ENCODE assay signal across 11 mouse cellular contexts in genomic region chr13:63957098-63957497, GRCm38 (mm10).
DNase-seq lines count a peak whose midpoint lies in the region; ATAC-seq and TF ChIP-seq lines count a peak whose summit lies in the region.
"Had no signal": no experiment of that assay in that cellular context is flagged by ENCODE, and none has a peak within 500 bp of the region (broad histone marks: within the 10 kb centered on the region; RNA-seq: fewer than 3 reads in every experiment).

No protein-coding gene starts in this region.

- H3K4me3 ChIP-seq in embryonic facial prominence, embryonic 14.5 days (ENCODE audit: low read depth, low read length), result no peak overlapping the region
- H3K4me3 ChIP-seq in embryonic facial prominence, embryonic 10.5 days, result no peak overlapping the region
- H3K4me3 ChIP-seq in neural tube, embryonic 15.5 days (replicated peaks), result no peak overlapping the region
- H3K4me3 ChIP-seq in kidney, postnatal 0 days (replicated peaks; ENCODE audit: low read depth, low read length), result no peak overlapping the region
- no peak overlapping the region for H3K4me3 ChIP-seq in hindbrain, embryonic 14.5 days (replicated peaks; ENCODE audit: low read length)
- no peak overlapping the region for H3K4me3 ChIP-seq in hindbrain, embryonic 11.5 days (ENCODE audit: low read depth, low read length)
- H3K4me3 ChIP-seq: forebrain, embryonic 15.5 days; heart, embryonic 10.5 days; liver, embryonic 15.5 days had no signal

- H3K36me3 ChIP-seq in embryonic facial prominence, embryonic 14.5 days (ENCODE audit: control insufficient read depth, insufficient read depth, low read length), result no peaks in the 10 kb centered on the region
- H3K36me3 ChIP-seq in embryonic facial prominence, embryonic 10.5 days (replicated peaks), result no peaks in the 10 kb centered on the region
- H3K36me3 ChIP-seq in neural tube, embryonic 15.5 days, result no peaks in the 10 kb centered on the region
- H3K36me3 ChIP-seq in kidney, postnatal 0 days (ENCODE audit: insufficient read depth, low read length), result no peaks in the 10 kb centered on the region
- H3K36me3 ChIP-seq in hindbrain, embryonic 14.5 days (replicated peaks; ENCODE audit: control insufficient read depth, insufficient read depth), result no peaks in the 10 kb centered on the region
- H3K36me3 ChIP-seq in hindbrain, embryonic 11.5 days (ENCODE audit: control insufficient read depth, insufficient read depth, low read length), result no peaks in the 10 kb centered on the region
- H3K36me3 ChIP-seq: forebrain, embryonic 15.5 days; heart, embryonic 10.5 days; liver, embryonic 15.5 days had no signal

- no peak for TF ChIP-seq CTCF in kidney, postnatal 0 days (IDR thresholded peaks at IDR 0.05; ENCODE audit: low read depth)

- no peak overlapping the region for H3K27ac ChIP-seq in embryonic facial prominence, embryonic 14.5 days (replicated peaks; ENCODE audit: low read depth, low read length)
- no peak overlapping the region for H3K27ac ChIP-seq in embryonic facial prominence, embryonic 10.5 days (replicated peaks)
- no peak overlapping the region for H3K27ac ChIP-seq in neural tube, embryonic 15.5 days (replicated peaks)
- 0 out of 2 replicates have a peak overlapping the region, but pooled peaks have one; percentile 25 for H3K27ac ChIP-seq in kidney, postnatal 0 days
- H3K27ac ChIP-seq in hindbrain, embryonic 14.5 days, result no peak overlapping the region
- no peak overlapping the region for H3K27ac ChIP-seq in hindbrain, embryonic 11.5 days (ENCODE audit: low read depth, low read length)
- H3K27ac ChIP-seq: forebrain, embryonic 15.5 days; heart, embryonic 10.5 days; liver, embryonic 15.5 days had no signal

- ATAC-seq in embryonic facial prominence, embryonic 14.5 days (ENCODE audit: low read depth), result no peak
- ATAC-seq in neural tube, embryonic 15.5 days (ENCODE audit: low FRiP score), result no peak
- ATAC-seq in kidney, postnatal 0 days (replicated peaks; ENCODE audit: low FRiP score, low read depth), result peak; percentile 66
- no peak for ATAC-seq in hindbrain, embryonic 14.5 days (ENCODE audit: low FRiP score)
- ATAC-seq in hindbrain, embryonic 11.5 days (ENCODE audit: low FRiP score), result no peak
- ATAC-seq: forebrain, embryonic 15.5 days had no signal

- DNase-seq in embryonic facial prominence, embryonic 14.5 days (ENCODE audit: low spot score), result peak; percentile 39
- no peak for DNase-seq in embryonic facial prominence, embryonic 10.5 days (ENCODE audit: low spot score)
- peak; percentile 41 for DNase-seq in neural tube, embryonic 10.5 days (ENCODE audit: extremely low spot score, low spot score)
- peak; percentile 83 for DNase-seq in kidney, postnatal 0 days (ENCODE audit: low spot score)
- DNase-seq in ovary, postnatal 36 days (ENCODE audit: low spot score), result peak; percentile 21
- DNase-seq in hindbrain, embryonic 14.5 days (ENCODE audit: low spot score), result no peak
- no peak for DNase-seq in hindbrain, embryonic 11.5 days (ENCODE audit: low spot score)

- H3K9me3 ChIP-seq in embryonic facial prominence, embryonic 14.5 days (ENCODE audit: control insufficient read depth, low read length), result peaks cover 13% of the 10 kb centered on the region
- peaks cover 2% of the 10 kb centered on the region; the same call in 1 of the 2 replicates for H3K9me3 ChIP-seq in embryonic facial prominence, embryonic 10.5 days
- H3K9me3 ChIP-seq in neural tube, embryonic 15.5 days (replicated peaks), result no peaks in the 10 kb centered on the region
- H3K9me3 ChIP-seq in kidney, postnatal 0 days (replicated peaks; ENCODE audit: low read length), result no peaks in the 10 kb centered on the region
- 0 out of 2 replicates have a peak, but pooled peaks cover 6% of the 10 kb centered on the region for H3K9me3 ChIP-seq in hindbrain, embryonic 14.5 days (ENCODE audit: control insufficient read depth, low read length)
- H3K9me3 ChIP-seq in hindbrain, embryonic 11.5 days (ENCODE audit: control insufficient read depth, low read length), result no peaks in the 10 kb centered on the region; the same call in 1 of the 2 replicates
- H3K9me3 ChIP-seq: forebrain, embryonic 15.5 days; liver, embryonic 15.5 days had no signal

- no peaks in the 10 kb centered on the region for H3K27me3 ChIP-seq in embryonic facial prominence, embryonic 14.5 days (replicated peaks; ENCODE audit: control insufficient read depth, insufficient read depth, low read length)
- H3K27me3 ChIP-seq in embryonic facial prominence, embryonic 10.5 days (replicated peaks; ENCODE audit: low read depth, poor library complexity, severe bottlenecking), result no peaks in the 10 kb centered on the region
- no peaks in the 10 kb centered on the region for H3K27me3 ChIP-seq in neural tube, embryonic 15.5 days (replicated peaks)
- no peaks in the 10 kb centered on the region for H3K27me3 ChIP-seq in kidney, postnatal 0 days (ENCODE audit: insufficient read depth, low read length)
- H3K27me3 ChIP-seq in hindbrain, embryonic 14.5 days (ENCODE audit: control insufficient read depth, insufficient read depth, low read length), result no peaks in the 10 kb centered on the region
- H3K27me3 ChIP-seq in hindbrain, embryonic 11.5 days (ENCODE audit: control insufficient read depth, insufficient read depth, low read length), result no peaks in the 10 kb centered on the region
- H3K27me3 ChIP-seq: forebrain, embryonic 15.5 days; liver, embryonic 15.5 days had no signal

- 44% methylated on average over 5 of the region's 5 CpGs for WGBS in embryonic facial prominence, embryonic 14.5 days
- 78% methylated on average over 5 of the region's 5 CpGs for WGBS in embryonic facial prominence, embryonic 10.5 days
- WGBS in neural tube, embryonic 15.5 days, result 25% methylated on average over 5 of the region's 5 CpGs
- WGBS in kidney, postnatal 0 days, result 20% methylated on average over 5 of the region's 5 CpGs
- whole genome bisulfite sequencing in hindbrain, embryonic 14.5 days, result 42% methylated on average over 5 of the region's 5 CpGs
- WGBS in hindbrain, embryonic 11.5 days, result 40% methylated on average over 5 of the region's 5 CpGs

- H3K4me1 ChIP-seq in embryonic facial prominence, embryonic 14.5 days (ENCODE audit: control insufficient read depth, insufficient read depth, low read length), result peaks cover under 1% of the 10 kb centered on the region; the same call in 1 of the 2 replicates
- H3K4me1 ChIP-seq in embryonic facial prominence, embryonic 10.5 days, result peaks cover 7% of the 10 kb centered on the region
- H3K4me1 ChIP-seq in neural tube, embryonic 15.5 days, result peaks cover under 1% of the 10 kb centered on the region; the same call in 1 of the 2 replicates
- 0 out of 2 replicates have a peak, but pooled peaks cover 4% of the 10 kb centered on the region for H3K4me1 ChIP-seq in kidney, postnatal 0 days (replicated peaks; ENCODE audit: insufficient read depth, low read length)
- H3K4me1 ChIP-seq in hindbrain, embryonic 14.5 days (replicated peaks; ENCODE audit: control insufficient read depth, insufficient read depth, low read length), result no peaks in the 10 kb centered on the region
- no peaks in the 10 kb centered on the region for H3K4me1 ChIP-seq in hindbrain, embryonic 11.5 days (replicated peaks; ENCODE audit: control insufficient read depth, insufficient read depth, low read length)
- H3K4me1 ChIP-seq: forebrain, embryonic 15.5 days; liver, embryonic 15.5 days had no signal

- no peak overlapping the region for H3K9ac ChIP-seq in embryonic facial prominence, embryonic 14.5 days (ENCODE audit: low read depth, low read length)
- H3K9ac ChIP-seq in neural tube, embryonic 15.5 days (replicated peaks), result no peak overlapping the region
- no peak overlapping the region for H3K9ac ChIP-seq in kidney, postnatal 0 days (ENCODE audit: low read depth, low read length)
- no peak overlapping the region for H3K9ac ChIP-seq in hindbrain, embryonic 14.5 days
- H3K9ac ChIP-seq in hindbrain, embryonic 11.5 days (ENCODE audit: low read depth, low read length), result no peak overlapping the region
- H3K9ac ChIP-seq: forebrain, embryonic 15.5 days; liver, embryonic 15.5 days had no signal

- H3K4me2 ChIP-seq in embryonic facial prominence, embryonic 14.5 days (ENCODE audit: low read depth, low read length), result no peak overlapping the region
- no peak overlapping the region for H3K4me2 ChIP-seq in neural tube, embryonic 15.5 days
- no peak overlapping the region for H3K4me2 ChIP-seq in kidney, postnatal 0 days (ENCODE audit: low read length)
- H3K4me2 ChIP-seq in hindbrain, embryonic 14.5 days (replicated peaks), result no peak overlapping the region
- no peak overlapping the region for H3K4me2 ChIP-seq in hindbrain, embryonic 11.5 days (replicated peaks; ENCODE audit: low read depth, low read length)
- H3K4me2 ChIP-seq: forebrain, embryonic 15.5 days; liver, embryonic 15.5 days had no signal

Comparison
In these comparisons a context has a peak if more than half of its experiments do, and no peak if none do; other contexts are left out.
1. DNase-seq: peak in embryonic facial prominence, embryonic 14.5 days (single experiment), neural tube, embryonic 10.5 days (single experiment), kidney, postnatal 0 days (single experiment) and ovary, postnatal 36 days (single experiment); none in embryonic facial prominence, embryonic 10.5 days (single experiment), hindbrain, embryonic 14.5 days (single experiment) and hindbrain, embryonic 11.5 days (single experiment).